Mouse (Mus musculus) thymus, adult 2 months (tissue): ENCODE measurements at regions not wholly inside any gene's neighbourhood (a gene's known extent, or its start where the extent isn't known, plus 50 kb on each side); places are given as distances from the start of the nearest gene placed in this dataset.

ENCODE experiments used
- CTCF ChIP-seq: fragments of 200-500 bp; IDR thresholded peaks from 2 replicates; pipeline ENCODE4 v1.5.1; 2012; ENCODE audit warnings: mild to moderate bottlenecking, control low read depth, low read length, moderate library complexity, borderline replicate concordance; ENCODE audit not compliant: control insufficient read depth, poor library complexity, insufficient read depth; ENCODE audit errors: extremely low read depth
- POLR2A ChIP-seq: fragments of 200-500 bp; IDR thresholded peaks from 2 replicates; pipeline ENCODE4 v1.6.1; 2012; ENCODE audit warnings: mild to moderate bottlenecking, low read length, control low read depth, moderate library complexity; ENCODE audit not compliant: control insufficient read depth, poor library complexity, insufficient read depth; ENCODE audit errors: extremely low read depth

- TF ChIP-seq CTCF (no peak), POLR2A (no peak)
Observed at GRCm38 (mm10) chr3:136426539-136427194, 100.8 kb upstream of the Bank1 start.
